8 mouse cellular contexts compared by ENCODE assay signal in genomic region chr2:72978473-72978872, GRCm38 (mm10). TPM values are rescaled to one million over a fixed set of nuclear protein-coding genes. Genes with fewer than 3 reads are reported as not detected.
DNase-seq lines count a peak whose midpoint lies in the region; ATAC-seq and TF ChIP-seq lines count a peak whose summit lies in the region.

No protein-coding gene starts in this region.

- H3K27me3 ChIP-seq in small intestine, adult 2 months (ENCODE audit: control insufficient read depth, insufficient read depth, low read length) = no peaks in the 10 kb centered on the region

- H3K36me3 ChIP-seq in small intestine, adult 2 months (ENCODE audit: control insufficient read depth, insufficient read depth, low read length) = peaks cover 2% of the 10 kb centered on the region; the same call in 1 of the 2 replicates

- ATAC-seq in erythroblast, adult 5-6 weeks (replicated peaks; ENCODE audit: low FRiP score, poor library complexity, severe bottlenecking) = 0 out of 2 replicates have a peak, but pooled peaks have one; percentile 31
- peak; percentile 51 for ATAC-seq in inflammation-experienced regulatory T-cells, adult 6 months

- peak; percentile 38; the same call in 1 of the 2 replicates for TF ChIP-seq CTCF in small intestine, adult 2 months (IDR thresholded peaks at IDR 0.05; ENCODE audit: extremely low read depth, insufficient read length, insufficient replicate concordance, low read depth, low read length)

- under 1% methylated on average over 36 of the region's 38 CpGs for WGBS in small intestine, adult 2 months

- H3K27ac ChIP-seq in small intestine, adult 2 months (ENCODE audit: insufficient read depth, low read depth, low read length) = peak overlapping the region; percentile 99

- peak; percentile 62 for DNase-seq in kidney, adult 9 months
- no peak for DNase-seq in kidney, adult 11 months
- peak; percentile 74 for DNase-seq in Muller cell, postnatal 12 days (ENCODE audit: inconsistent ontology term)
- peak; percentile 55 for DNase-seq in lung, postnatal 25 days (ENCODE audit: low spot score)
- no peak for DNase-seq in ovary, adult 18-20 months (ENCODE audit: low spot score)

- H3K4me1 ChIP-seq in small intestine, adult 2 months (ENCODE audit: control insufficient read depth, insufficient read depth, insufficient read length, low read length) = peaks cover 4% of the 10 kb centered on the region; the same call in 1 of the 2 replicates

- no peak for TF ChIP-seq POLR2A in small intestine, adult 2 months (IDR thresholded peaks at IDR 0.05; ENCODE audit: low read depth, low read length)

- peak overlapping the region; percentile 91 for H3K4me3 ChIP-seq in small intestine, adult 2 months (ENCODE audit: low read depth, low read length)

RNA-seq across cellular contexts. Expression of gene Sp3, which starts 1.8 kb away (rescaled TPM):
- 55.8 and 86.7 TPM in 2 replicates for total RNA-seq in erythroblast, adult 5-6 weeks (2015; ENCODE audit: low replicate concordance)
- total RNA-seq in erythroblast, adult 5-6 weeks (2017; ENCODE audit: low replicate concordance) = 115 and 140 TPM in 2 replicates
- polyA plus RNA-seq in inflammation-experienced regulatory T-cells, adult 6 months (2017; shearing (Covaris generic)) = 10 to 100 TPM; 48.5 to 64.8 (median 62.2) TPM
- 6.6 and 14.2 TPM in 2 replicates for polyA plus RNA-seq in small intestine, adult 2 months (2012; rRNA removed)

RNA-seq across cellular contexts. Expression of gene Gm11084, which starts 8.0 kb away (rescaled TPM):
- not detected in 2 replicates for total RNA-seq in erythroblast, adult 5-6 weeks (2015; ENCODE audit: low replicate concordance)
- total RNA-seq in erythroblast, adult 5-6 weeks (2017; ENCODE audit: low replicate concordance) = not detected in 2 replicates
- polyA plus RNA-seq in inflammation-experienced regulatory T-cells, adult 6 months (2017; shearing (Covaris generic)) = not detected
- polyA plus RNA-seq in small intestine, adult 2 months (2012; rRNA removed) = not detected in 2 replicates

Comparison
In these comparisons a context has a peak if more than half of its experiments do, and no peak if none do; other contexts are left out.
1. DNase-seq: peak in kidney, adult 9 months (single experiment), Muller cell, postnatal 12 days (single experiment) and lung, postnatal 25 days (single experiment); none in kidney, adult 11 months (single experiment) and ovary, adult 18-20 months (single experiment).